ENCODE assay signal across 8 mouse cellular contexts in genomic region chr3:84048729-84049175, GRCm38 (mm10). TPM values are rescaled to one million over a fixed set of nuclear protein-coding genes. Genes with fewer than 3 reads are reported as not detected.
DNase-seq lines count a peak whose midpoint lies in the region; ATAC-seq and TF ChIP-seq lines count a peak whose summit lies in the region.

No protein-coding gene starts in this region.

- H3K27ac ChIP-seq in kidney, adult 2 months (ENCODE audit: insufficient read depth, low read depth, low read length), result no peak overlapping the region
- H3K27ac ChIP-seq in forebrain, embryonic 12.5 days, result peak overlapping the region; percentile 26; the same call in 1 of the 2 replicates
- no peak overlapping the region for H3K27ac ChIP-seq in hindbrain, embryonic 14.5 days
- no peak overlapping the region for H3K27ac ChIP-seq in midbrain, embryonic 11.5 days (ENCODE audit: low read depth, low read length)

- H3K9ac ChIP-seq in forebrain, embryonic 12.5 days, result no peak overlapping the region
- no peak overlapping the region for H3K9ac ChIP-seq in hindbrain, embryonic 14.5 days
- H3K9ac ChIP-seq in midbrain, embryonic 11.5 days (ENCODE audit: low read length), result no peak overlapping the region

- ATAC-seq in forebrain, embryonic 12.5 days (ENCODE audit: low FRiP score), result no peak
- 0 out of 2 replicates have a peak, but pooled peaks have one; percentile 27 for ATAC-seq in hindbrain, embryonic 14.5 days (ENCODE audit: low FRiP score)
- ATAC-seq in midbrain, embryonic 11.5 days (ENCODE audit: low FRiP score), result no peak
- no peak for ATAC-seq in frontal cortex, adult (ENCODE audit: low TSS enrichment)

- H3K27me3 ChIP-seq in kidney, adult 2 months (replicated peaks; ENCODE audit: control insufficient read depth, insufficient read depth, low read length), result no peaks in the 10 kb centered on the region
- no peaks in the 10 kb centered on the region for H3K27me3 ChIP-seq in forebrain, embryonic 12.5 days
- no peaks in the 10 kb centered on the region for H3K27me3 ChIP-seq in hindbrain, embryonic 14.5 days (ENCODE audit: control insufficient read depth, insufficient read depth, low read length)
- H3K27me3 ChIP-seq in midbrain, embryonic 11.5 days (ENCODE audit: control insufficient read depth, insufficient read depth, low read length), result no peaks in the 10 kb centered on the region

- no peaks in the 10 kb centered on the region for H3K4me1 ChIP-seq in kidney, adult 2 months (ENCODE audit: control insufficient read depth, insufficient read depth, low read length)
- H3K4me1 ChIP-seq in forebrain, embryonic 12.5 days, result peaks cover 6% of the 10 kb centered on the region
- H3K4me1 ChIP-seq in hindbrain, embryonic 14.5 days (replicated peaks; ENCODE audit: control insufficient read depth, insufficient read depth, low read length), result no peaks in the 10 kb centered on the region; the same call in 1 of the 2 replicates
- H3K4me1 ChIP-seq in midbrain, embryonic 11.5 days (ENCODE audit: control insufficient read depth, insufficient read depth, low read length), result peaks cover 5% of the 10 kb centered on the region; the same call in 1 of the 2 replicates

- H3K4me2 ChIP-seq in forebrain, embryonic 12.5 days, result 0 out of 2 replicates have a peak overlapping the region, but pooled peaks have one; percentile 0
- no peak overlapping the region for H3K4me2 ChIP-seq in hindbrain, embryonic 14.5 days (replicated peaks)
- no peak overlapping the region for H3K4me2 ChIP-seq in midbrain, embryonic 11.5 days

- no peak for TF ChIP-seq CTCF in kidney, adult 2 months (conservative IDR thresholded peaks at IDR 0.05; ENCODE audit: insufficient read depth, insufficient read length, low read depth, low read length)

- DNase-seq in kidney, postnatal 10 days, result peak; percentile 68
- DNase-seq in kidney, adult 2 months, result no peak
- peak; percentile 31 for DNase-seq in hindbrain, embryonic 14.5 days (ENCODE audit: low spot score)
- peak; percentile 83 for DNase-seq in midbrain, embryonic 11.5 days (ENCODE audit: low spot score, missing footprints)
- DNase-seq in layer of hippocampus, adult 18-20 months (ENCODE audit: low spot score in 2 of 2), result no peak
- DNase-seq in cerebellum, postnatal 36 days, result no peak

- 32% methylated on average over 9 of the region's 9 CpGs for WGBS in kidney, adult 2 months
- WGBS in forebrain, embryonic 12.5 days, result 11% methylated on average over 9 of the region's 9 CpGs
- 15% methylated on average over 9 of the region's 9 CpGs for WGBS in hindbrain, embryonic 14.5 days
- WGBS in midbrain, embryonic 11.5 days, result 12% methylated on average over 9 of the region's 9 CpGs

- no peaks in the 10 kb centered on the region for H3K9me3 ChIP-seq in forebrain, embryonic 12.5 days
- no peaks in the 10 kb centered on the region for H3K9me3 ChIP-seq in hindbrain, embryonic 14.5 days (ENCODE audit: control insufficient read depth, low read length)
- H3K9me3 ChIP-seq in midbrain, embryonic 11.5 days (ENCODE audit: control insufficient read depth, low read length), result no peaks in the 10 kb centered on the region

- H3K4me3 ChIP-seq in kidney, adult 2 months (ENCODE audit: insufficient read depth, low read depth, low read length), result no peak overlapping the region
- H3K4me3 ChIP-seq in forebrain, embryonic 12.5 days (replicated peaks), result no peak overlapping the region
- no peak overlapping the region for H3K4me3 ChIP-seq in hindbrain, embryonic 14.5 days (replicated peaks; ENCODE audit: low read length)
- no peak overlapping the region for H3K4me3 ChIP-seq in midbrain, embryonic 11.5 days (ENCODE audit: low read depth, low read length)

- no peak for TF ChIP-seq POLR2A in kidney, adult 2 months (IDR thresholded peaks at IDR 0.05; ENCODE audit: low read depth, low read length)

- H3K36me3 ChIP-seq in kidney, adult 2 months (ENCODE audit: control insufficient read depth, insufficient read depth, low read length), result no peaks in the 10 kb centered on the region
- no peaks in the 10 kb centered on the region for H3K36me3 ChIP-seq in forebrain, embryonic 12.5 days (replicated peaks)
- no peaks in the 10 kb centered on the region for H3K36me3 ChIP-seq in hindbrain, embryonic 14.5 days (replicated peaks; ENCODE audit: control insufficient read depth, insufficient read depth)
- no peaks in the 10 kb centered on the region for H3K36me3 ChIP-seq in midbrain, embryonic 11.5 days (ENCODE audit: control insufficient read depth, insufficient read depth, low read length)

RNA-seq across cellular contexts. Expression of gene Tmem131l, which starts 8.8 kb away (rescaled TPM):
- polyA plus RNA-seq in kidney, adult 2 months (2012; rRNA removed), result 8.8 and 9.8 TPM in 2 replicates
- polyA plus RNA-seq in forebrain, embryonic 12.5 days (2016; fragmentation: Nextera tagmentation; extraction: Ambion mirVana), result 116 and 130 TPM in 2 replicates
- polyA plus RNA-seq in hindbrain, embryonic 14.5 days (2014; fragmentation: Nextera tagmentation; extraction: Ambion mirVana), result 51.2 and 57.5 TPM in 2 replicates
- polyA plus RNA-seq in midbrain, embryonic 11.5 days (2014; fragmentation: Nextera tagmentation; extraction: Ambion mirVana), result 67.1 and 76.3 TPM in 2 replicates
- 10 to 100 TPM; 28.0 to 33.3 TPM for total RNA-seq in layer of hippocampus, adult 18-20 months (2021)

Comparison
In these comparisons a context has a peak if more than half of its experiments do, and no peak if none do; other contexts are left out.
1. DNase-seq: peak in kidney, postnatal 10 days (single experiment), hindbrain, embryonic 14.5 days (single experiment) and midbrain, embryonic 11.5 days (single experiment); none in kidney, adult 2 months (single experiment), layer of hippocampus, adult 18-20 months (0 of 2) and cerebellum, postnatal 36 days (0 of 2).